Mouse (Mus musculus) stomach, embryonic 15.5 days (tissue): ENCODE measurements around the gene Dnah2. TPM values are rescaled to one million over a fixed set of nuclear protein-coding genes. Genes with fewer than 3 reads are reported as not detected.

ENCODE experiments used
- ATAC-seq: fragments of 200-750 bp; cut with Nextera tagmentation; 2 replicates; pipeline ENCODE4 v1.8.0; 2017; ENCODE audit warnings: low read depth, moderate number of reproducible peaks, moderate TSS enrichment; ENCODE audit not compliant: insufficient read depth, low FRiP score
- H3K27ac ChIP-seq: fragments of 300-500 bp; sonication (generic); 2 replicates; pipeline ENCODE4 v1.5.1; 2015; ENCODE audit warnings: mild to moderate bottlenecking, inconsistent platforms
- H3K27me3 ChIP-seq: fragments of 300-500 bp; sonication (generic); replicated peaks from 2 replicates; pipeline ENCODE4 v1.6.1; 2015; ENCODE audit warnings: inconsistent platforms
- H3K36me3 ChIP-seq: fragments of 300-500 bp; sonication (generic); 2 replicates; pipeline ENCODE4 v1.6.1; 2015; ENCODE audit warnings: inconsistent platforms
- H3K4me1 ChIP-seq: fragments of 300-500 bp; sonication (generic); 2 replicates; pipeline ENCODE4 v1.6.1; 2015; ENCODE audit warnings: inconsistent platforms
- H3K4me2 ChIP-seq: fragments of 300-500 bp; sonication (generic); 2 replicates; pipeline ENCODE4 v1.6.1; 2015; ENCODE audit warnings: mild to moderate bottlenecking, inconsistent platforms
- H3K4me3 ChIP-seq: fragments of 300-500 bp; sonication (generic); replicated peaks from 2 replicates; pipeline ENCODE4 v1.5.1; 2015; ENCODE audit warnings: inconsistent platforms
- H3K9ac ChIP-seq: fragments of 300-500 bp; sonication (generic); 2 replicates; pipeline ENCODE4 v1.6.1; 2015; ENCODE audit warnings: inconsistent platforms
- H3K9me3 ChIP-seq: fragments of 300-500 bp; sonication (generic); 2 replicates; pipeline ENCODE4 v1.6.1; 2016; ENCODE audit warnings: inconsistent platforms
- WGBS: fragments of 180-500 bp; shearing (Covaris S2); methylation state at CpG from one replicate; pipeline ENCODE4 v1.1.7; 2015; 5-methylcytosine and 5-hydroxymethylcytosine counted together
- polyA plus RNA-seq: library from polyadenylated mRNA; unstranded; fragments of >200 nt; fragmentation: Nextera tagmentation; extraction: Ambion mirVana; gene quantifications from 2 replicates; pipeline ENCODE4 v1.2.1, GENCODE M21; 2015

The Dnah2 gene
- polyA plus RNA-seq, 1 experiment from 2014 or later = 0.81 TPM

DNA sequence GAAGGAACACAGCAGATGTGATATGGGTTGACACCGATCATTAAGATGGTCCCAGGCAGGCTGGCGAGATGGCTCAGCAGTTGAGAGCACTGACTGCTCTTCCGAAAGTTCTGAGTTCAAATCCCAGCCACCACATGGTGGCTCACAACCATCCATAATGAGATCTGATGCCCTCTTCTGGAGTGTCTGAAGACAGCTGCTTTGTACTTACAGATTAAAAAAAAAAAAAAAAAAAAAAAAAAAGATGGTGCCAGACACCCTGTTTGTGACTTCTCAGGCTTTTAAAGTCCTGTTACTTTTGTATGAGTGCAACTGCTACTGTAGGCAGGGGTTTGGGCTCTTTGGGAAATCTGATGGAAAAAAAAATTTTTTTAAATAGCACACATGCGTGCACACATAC is 160.2 kb downstream of the Dnah2 start:
- 94% methylated on average over 4 of the region's 4 CpGs for WGBS
- H3K27ac ChIP-seq = no peak overlapping the region
- H3K4me3 ChIP-seq = no peak overlapping the region
- no peak overlapping the region for H3K9ac ChIP-seq
- H3K4me1 ChIP-seq = 0 out of 2 replicates have a peak, but pooled peaks cover 6% of the 10 kb centered on the region
- H3K36me3 ChIP-seq = no peaks in the 10 kb centered on the region
- H3K9me3 ChIP-seq = no peaks in the 10 kb centered on the region
- no peak overlapping the region for H3K4me2 ChIP-seq
- H3K27me3 ChIP-seq = no peaks in the 10 kb centered on the region
- ATAC-seq = no peak

DNA sequence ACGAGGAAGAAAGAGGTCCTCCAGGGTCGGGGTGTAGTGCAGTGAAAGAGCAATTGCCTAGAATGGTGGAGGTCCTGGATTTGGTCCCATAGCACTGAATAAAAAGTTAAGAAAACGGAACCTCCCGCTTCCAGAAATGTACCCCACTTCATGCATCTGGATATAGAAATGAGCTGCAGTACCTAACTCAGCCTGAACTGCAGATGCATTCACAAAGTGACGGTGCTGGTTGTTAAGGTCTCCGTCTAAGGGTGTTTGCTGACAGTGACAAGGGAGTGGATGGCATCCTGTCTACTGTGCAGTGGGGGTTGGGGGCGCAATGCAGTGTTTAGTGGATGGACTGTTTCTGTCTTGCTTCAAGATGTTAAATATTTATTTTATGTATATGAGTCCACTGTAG is 162.2 kb downstream of the Dnah2 start:
- Histone ChIP-seq H3K4me1 (0 out of 2 replicates have a peak, but pooled peaks cover 6% of the 10 kb centered on the region), H3K9me3 (no peaks in the 10 kb centered on the region), H3K27ac (no peak overlapping the region), H3K4me2 (no peak overlapping the region), H3K4me3 (no peak overlapping the region), H3K9ac (no peak overlapping the region), H3K36me3 (no peaks in the 10 kb centered on the region), H3K27me3 (no peaks in the 10 kb centered on the region)
- 71% methylated on average over 7 of the region's 7 CpGs for WGBS
- no peak for ATAC-seq

DNA sequence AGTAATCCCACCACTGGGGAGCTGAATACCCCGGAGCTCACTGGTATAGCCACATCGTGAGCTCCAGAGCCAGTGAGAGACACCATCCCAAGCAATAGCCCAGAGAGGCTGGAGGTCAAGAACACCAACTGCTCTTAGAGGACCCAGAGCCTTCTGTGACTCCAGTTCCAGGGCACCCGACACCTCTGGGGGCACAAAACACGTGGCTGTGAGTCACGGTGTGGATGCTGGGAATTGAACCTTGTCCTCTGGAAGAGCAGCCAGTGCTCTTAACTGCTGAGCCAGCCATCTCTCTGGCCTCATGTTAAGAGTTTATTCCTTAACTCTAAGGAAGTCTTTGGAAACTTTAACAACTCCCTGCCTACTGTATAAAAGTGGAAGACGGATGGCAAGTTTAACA is 163.9 kb downstream of the Dnah2 start:
- no peak overlapping the region for H3K4me3 ChIP-seq
- 0 out of 2 replicates have a peak, but pooled peaks cover 2% of the 10 kb centered on the region for H3K4me1 ChIP-seq
- H3K27me3 ChIP-seq = no peaks in the 10 kb centered on the region
- no peak overlapping the region for H3K4me2 ChIP-seq
- ATAC-seq = no peak
- H3K36me3 ChIP-seq = no peaks in the 10 kb centered on the region
- H3K9ac ChIP-seq = no peak overlapping the region
- H3K27ac ChIP-seq = no peak overlapping the region
- WGBS = 76% methylated on average over 6 of the region's 6 CpGs
- no peaks in the 10 kb centered on the region for H3K9me3 ChIP-seq

DNA sequence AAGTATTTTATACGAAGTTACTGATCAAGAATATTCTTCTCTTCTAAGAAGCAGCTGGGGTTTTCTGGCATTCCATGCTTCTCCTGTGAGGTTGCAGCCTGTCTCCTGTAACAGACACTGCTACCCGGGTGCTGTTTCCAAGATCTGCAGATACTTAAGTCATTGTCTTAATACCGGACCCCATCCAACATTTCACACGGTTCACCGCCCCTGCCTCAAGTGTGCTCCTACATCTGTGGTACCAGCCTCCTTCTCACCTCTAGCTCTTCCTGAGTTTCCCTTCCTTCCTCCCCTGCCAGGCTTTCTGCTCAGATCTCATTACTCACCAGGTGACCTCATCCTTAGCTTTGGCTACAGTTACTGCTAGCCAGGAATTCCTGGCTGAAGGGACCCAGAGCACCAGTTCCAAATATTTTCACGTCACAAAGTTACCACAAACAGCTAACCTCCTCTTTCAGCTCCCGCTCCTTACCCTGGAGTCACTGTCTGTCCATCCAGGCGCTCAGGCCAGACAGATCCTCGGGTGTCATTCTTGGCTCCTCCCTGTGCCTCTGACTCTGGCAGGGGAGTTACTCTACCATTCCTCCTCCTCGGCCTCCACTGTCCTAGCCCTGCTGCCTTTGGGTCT is 166.3 kb downstream of the Dnah2 start:
- Histone ChIP-seq H3K9me3 (no peaks in the 10 kb centered on the region), H3K27ac (no peak overlapping the region), H3K27me3 (no peaks in the 10 kb centered on the region), H3K4me1 (no peaks in the 10 kb centered on the region), H3K9ac (no peak overlapping the region), H3K4me3 (no peak overlapping the region), H3K4me2 (no peak overlapping the region), H3K36me3 (no peaks in the 10 kb centered on the region)
- 59% methylated on average over 10 of the region's 10 CpGs for WGBS
- ATAC-seq = no peak

DNA sequence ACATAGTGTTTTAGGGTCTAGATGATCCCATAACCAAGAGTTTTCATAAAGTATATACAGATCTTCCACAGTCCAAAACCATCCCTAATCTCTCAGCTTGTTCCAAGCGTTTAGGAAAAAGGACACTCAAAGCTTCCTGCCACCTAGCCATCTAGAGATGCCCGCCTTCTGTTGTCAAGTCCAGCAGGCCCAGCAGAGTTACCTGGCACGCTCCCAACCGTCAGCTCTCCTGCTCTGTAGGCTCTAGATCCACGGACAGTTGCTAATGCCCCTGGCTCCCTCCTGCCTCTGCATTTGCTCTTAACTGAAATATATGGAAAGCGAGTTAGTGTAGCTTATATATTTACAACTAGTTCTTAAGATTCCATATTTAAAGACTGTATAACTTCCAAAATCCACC is 167.6 kb downstream of the Dnah2 start:
- no peaks in the 10 kb centered on the region for H3K4me1 ChIP-seq
- H3K27ac ChIP-seq = no peak overlapping the region
- no peaks in the 10 kb centered on the region for H3K27me3 ChIP-seq
- H3K4me2 ChIP-seq = no peak overlapping the region
- ATAC-seq = no peak
- H3K9me3 ChIP-seq = no peaks in the 10 kb centered on the region
- H3K36me3 ChIP-seq = no peaks in the 10 kb centered on the region
- no peak overlapping the region for H3K4me3 ChIP-seq
- H3K9ac ChIP-seq = no peak overlapping the region
- 80% methylated on average over 6 of the region's 6 CpGs for WGBS

DNA sequence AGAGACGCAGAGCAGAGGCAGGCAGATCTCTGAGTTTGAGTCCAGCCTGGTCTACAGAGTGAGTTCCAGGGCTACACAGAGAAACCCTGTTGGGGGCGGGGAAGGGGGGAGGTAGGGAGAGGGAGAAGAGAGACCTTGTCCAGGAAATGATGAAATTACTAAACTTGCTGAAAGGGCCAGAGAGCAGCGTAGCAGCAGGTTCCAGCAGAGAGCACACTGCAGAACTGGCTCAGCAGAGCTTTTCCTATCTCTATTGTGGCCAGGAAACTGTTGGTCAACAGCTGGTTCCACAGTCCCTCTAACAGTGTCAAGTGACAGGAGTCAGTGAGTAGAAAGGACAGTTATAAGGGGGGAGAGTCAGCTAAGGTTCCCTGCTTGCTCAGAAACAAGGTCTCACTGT is 169.3 kb downstream of the Dnah2 start:
- Histone ChIP-seq H3K36me3 (no peaks in the 10 kb centered on the region), H3K4me3 (no peak overlapping the region), H3K9me3 (no peaks in the 10 kb centered on the region), H3K27ac (no peak overlapping the region), H3K4me2 (no peak overlapping the region), H3K9ac (no peak overlapping the region), H3K27me3 (no peaks in the 10 kb centered on the region), H3K4me1 (no peaks in the 10 kb centered on the region)
- WGBS = 86% methylated on average over 3 of the region's 3 CpGs
- ATAC-seq = 0 out of 2 replicates have a peak, but pooled peaks have one; percentile 10

DNA sequence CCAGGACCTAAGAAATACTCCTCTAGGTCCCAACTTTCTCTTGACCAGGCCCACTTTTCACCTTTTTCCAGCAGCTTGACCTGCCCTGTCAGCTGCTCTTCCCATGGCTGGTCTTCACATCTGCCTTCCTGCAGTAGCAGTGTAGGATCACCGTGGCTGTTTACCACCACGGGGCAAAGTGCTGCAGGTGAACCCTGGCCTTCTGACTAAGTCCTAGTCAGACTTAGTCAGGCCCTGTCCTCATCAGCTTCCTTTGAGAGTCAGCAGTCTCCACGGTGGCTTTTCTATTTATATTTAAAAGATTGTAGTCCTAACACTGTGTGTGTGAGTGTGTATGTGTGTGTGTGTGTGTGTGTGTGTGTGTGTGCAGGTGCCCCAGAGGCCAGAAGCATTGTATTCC is 171.1 kb downstream of the Dnah2 start:
- 0 out of 2 replicates have a peak, but pooled peaks have one; percentile 54 for ATAC-seq
- H3K4me2 ChIP-seq = no peak overlapping the region
- H3K9me3 ChIP-seq = no peaks in the 10 kb centered on the region
- 69% methylated on average over 3 of the region's 3 CpGs for WGBS
- no peak overlapping the region for H3K27ac ChIP-seq
- H3K4me3 ChIP-seq = no peak overlapping the region
- H3K27me3 ChIP-seq = no peaks in the 10 kb centered on the region
- peaks cover 10% of the 10 kb centered on the region; the same call in 1 of the 2 replicates for H3K36me3 ChIP-seq
- H3K9ac ChIP-seq = no peak overlapping the region
- H3K4me1 ChIP-seq = peaks cover 3% of the 10 kb centered on the region; the same call in 1 of the 2 replicates

DNA sequence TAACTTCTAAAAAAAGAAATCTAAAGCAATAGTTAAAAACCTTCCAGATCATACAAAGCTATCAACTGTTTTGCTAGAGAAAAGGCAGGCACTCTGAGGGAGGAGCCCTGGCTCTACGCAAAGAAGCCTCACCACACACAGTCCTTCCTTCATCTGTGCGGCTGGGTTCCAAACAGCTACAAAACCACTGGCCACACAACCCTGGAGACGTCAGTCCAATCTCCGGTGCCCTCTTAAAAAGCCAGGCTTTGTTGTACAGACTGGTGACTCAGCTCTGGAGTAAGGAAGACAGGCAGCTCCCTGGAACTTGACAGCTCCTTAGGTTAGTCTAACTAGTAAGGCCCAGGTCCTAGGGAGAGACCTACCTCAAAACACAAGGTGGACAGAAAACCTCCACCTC is 173.3 kb downstream of the Dnah2 start:
- peaks cover 19% of the 10 kb centered on the region for H3K4me1 ChIP-seq
- H3K27ac ChIP-seq = no peak overlapping the region
- peaks cover 10% of the 10 kb centered on the region; the same call in 1 of the 2 replicates for H3K36me3 ChIP-seq
- no peak overlapping the region for H3K4me3 ChIP-seq
- no peak for ATAC-seq
- no peaks in the 10 kb centered on the region for H3K9me3 ChIP-seq
- no peaks in the 10 kb centered on the region for H3K27me3 ChIP-seq
- no peak overlapping the region for H3K4me2 ChIP-seq
- H3K9ac ChIP-seq = no peak overlapping the region
- WGBS = 85% methylated on average over 4 of the region's 4 CpGs

DNA sequence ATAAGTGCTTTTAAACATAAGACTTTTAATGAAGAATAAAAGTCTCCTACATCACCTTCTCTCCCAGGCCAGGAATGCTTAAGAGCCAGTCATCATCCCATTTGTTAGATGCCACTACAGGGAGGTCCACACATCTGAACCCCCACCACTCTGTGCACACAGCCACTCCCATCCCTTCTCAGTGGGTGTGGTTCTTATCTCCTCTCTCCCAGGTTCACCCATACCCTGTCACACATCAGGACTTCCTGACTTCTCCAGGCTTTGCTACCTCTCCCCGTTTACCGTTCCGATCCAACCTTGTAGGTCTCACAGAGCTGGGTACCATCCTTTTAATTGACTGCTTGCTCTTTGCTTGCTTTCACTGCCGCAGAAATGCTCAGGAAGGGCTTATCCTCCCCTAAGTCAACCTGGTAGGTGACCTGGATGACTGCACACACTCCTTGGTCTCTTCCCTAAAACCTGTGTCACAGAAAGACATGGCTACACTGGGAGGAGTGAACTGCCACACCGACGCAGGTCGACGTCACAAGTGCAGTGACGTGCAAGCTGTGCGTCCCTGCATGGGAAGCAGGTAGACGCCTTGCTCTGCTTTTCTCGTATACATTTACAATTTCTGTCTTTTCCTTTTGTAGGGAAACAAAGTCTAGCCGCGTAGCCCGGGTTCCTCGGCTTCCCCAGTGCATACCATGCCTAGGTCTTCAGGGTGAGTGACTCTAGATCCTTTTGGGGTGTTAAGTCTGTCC is 175.5 kb downstream of the Dnah2 start:
- WGBS = 89% methylated on average over 16 of the region's 16 CpGs
- H3K27me3 ChIP-seq = no peaks in the 10 kb centered on the region
- peaks cover 19% of the 10 kb centered on the region for H3K4me1 ChIP-seq
- peaks cover 10% of the 10 kb centered on the region; the same call in 1 of the 2 replicates for H3K36me3 ChIP-seq
- no peak overlapping the region for H3K27ac ChIP-seq
- ATAC-seq = peak; percentile 73
- no peak overlapping the region for H3K4me3 ChIP-seq
- H3K4me2 ChIP-seq = no peak overlapping the region
- H3K9me3 ChIP-seq = no peaks in the 10 kb centered on the region
- H3K9ac ChIP-seq = no peak overlapping the region

DNA sequence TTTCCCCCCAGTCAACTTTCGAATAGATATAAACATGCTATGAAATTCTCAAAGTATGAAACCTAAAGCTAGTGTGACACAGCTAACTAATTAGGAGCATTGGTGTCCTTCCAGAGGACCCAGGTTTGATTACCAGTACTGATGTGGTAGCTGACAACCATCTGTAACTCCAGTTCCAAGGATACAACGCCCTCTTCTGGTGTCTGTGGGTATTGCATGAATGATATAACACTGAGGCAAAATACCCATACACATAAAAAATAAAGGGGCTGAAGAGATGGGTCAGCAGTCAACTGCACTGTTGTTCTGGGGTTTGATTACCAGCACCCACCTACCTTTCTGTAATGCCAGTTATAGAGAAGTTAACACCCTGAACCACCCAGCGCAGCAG is 176.1 kb downstream of the Dnah2 start:
- Histone ChIP-seq H3K4me1 (peaks cover 24% of the 10 kb centered on the region), H3K9ac (no peak overlapping the region), H3K27me3 (no peaks in the 10 kb centered on the region), H3K36me3 (peaks cover 10% of the 10 kb centered on the region; the same call in 1 of the 2 replicates), H3K27ac (peak overlapping the region; percentile 86; the same call in 1 of the 2 replicates), H3K4me3 (no peak overlapping the region), H3K9me3 (no peaks in the 10 kb centered on the region), H3K4me2 (no peak overlapping the region)
- 51% methylated on average over 3 of the region's 3 CpGs for WGBS
- no peak for ATAC-seq

DNA sequence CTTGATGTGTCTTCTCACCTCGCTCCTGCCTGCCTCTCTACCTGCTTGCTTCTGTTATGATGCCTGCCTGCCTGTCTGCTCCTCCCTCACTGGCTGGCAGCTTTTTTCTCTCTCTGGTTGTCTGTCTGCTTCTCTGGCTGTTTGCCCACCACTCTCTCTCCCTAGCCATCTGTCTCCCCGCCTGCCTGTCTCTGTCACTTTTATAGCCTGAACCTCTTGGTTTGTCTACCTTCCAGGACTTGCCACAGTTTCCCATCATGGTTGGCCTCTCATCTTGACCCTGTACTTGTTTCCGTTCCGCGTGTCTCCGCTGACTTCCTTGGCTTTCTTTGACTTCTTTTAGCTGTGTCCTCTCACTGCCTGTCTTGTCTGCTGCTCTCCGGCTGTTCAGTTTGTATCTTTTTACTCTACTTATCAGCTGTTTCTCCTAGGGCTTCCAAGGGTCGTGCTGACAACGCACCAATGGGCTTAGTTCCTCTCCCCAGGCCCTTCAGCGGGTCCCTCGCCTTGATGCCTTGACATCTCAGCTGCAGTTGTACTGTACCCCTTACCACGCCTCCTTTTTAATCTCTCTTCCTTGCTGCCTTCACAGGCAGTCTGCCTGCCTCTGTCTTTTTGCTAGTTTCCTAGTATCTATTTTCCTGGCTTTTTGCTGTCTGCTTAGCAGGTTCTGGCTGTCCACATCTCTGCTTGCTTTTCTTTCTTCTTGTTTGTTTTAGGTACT is 176.7 kb downstream of the Dnah2 start:
- no peaks in the 10 kb centered on the region for H3K9me3 ChIP-seq
- no peaks in the 10 kb centered on the region for H3K27me3 ChIP-seq
- H3K27ac ChIP-seq = peak overlapping the region; percentile 86
- peaks cover 10% of the 10 kb centered on the region; the same call in 1 of the 2 replicates for H3K36me3 ChIP-seq
- peak overlapping the region; percentile 21 for H3K4me2 ChIP-seq
- 34% methylated on average over 12 of the region's 12 CpGs for WGBS
- H3K4me3 ChIP-seq = 0 out of 2 replicates have a peak overlapping the region, but pooled peaks have one; percentile 6
- H3K9ac ChIP-seq = no peak overlapping the region
- no peak for ATAC-seq
- H3K4me1 ChIP-seq = peaks cover 29% of the 10 kb centered on the region

DNA sequence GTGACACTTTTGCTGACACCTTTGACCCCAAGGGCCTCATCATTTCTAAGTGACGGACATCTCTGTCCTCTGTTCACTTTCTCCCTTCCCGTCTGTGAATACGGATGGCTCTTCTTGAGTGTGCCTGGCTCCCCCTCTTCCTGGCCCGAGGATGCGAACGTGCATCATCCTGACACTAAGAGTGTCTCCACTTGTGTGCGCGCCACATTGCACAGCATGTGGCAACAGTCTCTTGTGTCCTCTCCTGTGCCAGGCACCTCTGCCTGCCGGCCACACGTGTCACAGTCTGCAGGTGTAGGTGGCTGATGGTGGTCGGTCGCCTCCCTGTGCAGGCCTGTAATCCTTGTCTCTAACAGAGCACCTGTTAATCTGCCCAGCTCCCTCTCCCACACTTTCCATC is 177.3 kb downstream of the Dnah2 start:
- H3K27me3 ChIP-seq = no peaks in the 10 kb centered on the region
- ATAC-seq = no peak
- H3K9ac ChIP-seq = no peak overlapping the region
- peaks cover 30% of the 10 kb centered on the region for H3K4me1 ChIP-seq
- no peaks in the 10 kb centered on the region for H3K9me3 ChIP-seq
- WGBS = 49% methylated on average over 12 of the region's 12 CpGs
- peaks cover 10% of the 10 kb centered on the region; the same call in 1 of the 2 replicates for H3K36me3 ChIP-seq
- H3K4me2 ChIP-seq = peak overlapping the region; percentile 20; the same call in 1 of the 2 replicates
- H3K27ac ChIP-seq = peak overlapping the region; percentile 86
- H3K4me3 ChIP-seq = 0 out of 2 replicates have a peak overlapping the region, but pooled peaks have one; percentile 6
